8 mouse cellular contexts compared by ENCODE assay signal in genomic region chr11:76924759-76925236, GRCm38 (mm10). TPM values are rescaled to one million over a fixed set of nuclear protein-coding genes. Genes with fewer than 3 reads are reported as not detected.
A peak's percentile ranks its signal among the peaks of the same experiment; 100 is the strongest.
DNase-seq lines count a peak whose midpoint lies in the region; ATAC-seq lines count a peak whose summit lies in the region.

Blmh (plus strand) TSS chr11:76924809.

- no peak within 1 kb of the TSS for H3K9ac ChIP-seq in embryonic facial prominence, embryonic 12.5 days

- H3K36me3 ChIP-seq in embryonic facial prominence, embryonic 12.5 days = no peaks in the 10 kb centered on the region
- no peaks in the 10 kb centered on the region for H3K36me3 ChIP-seq in heart, embryonic 10.5 days
- H3K36me3 ChIP-seq in macrophage (ENCODE audit: inconsistent target) = no peaks in the 10 kb centered on the region

- ATAC-seq in embryonic facial prominence, embryonic 12.5 days (ENCODE audit: insufficient number of reproducible peaks, insufficient read depth, low FRiP score, low TSS enrichment) = no peak

- no peaks in the 10 kb centered on the region for H3K79me2 ChIP-seq in macrophage (ENCODE audit: inconsistent target)

- no peak within 1 kb of the TSS for H3K4me2 ChIP-seq in embryonic facial prominence, embryonic 12.5 days (replicated peaks)

- no peak within 1 kb of the TSS for H3K27ac ChIP-seq in embryonic facial prominence, embryonic 12.5 days
- no peak within 1 kb of the TSS for H3K27ac ChIP-seq in heart, embryonic 10.5 days
- no peak within 1 kb of the TSS for H3K27ac ChIP-seq in macrophage

- DNase-seq in layer of hippocampus, adult 8-10 months (ENCODE audit: low spot score in 2 of 2) = no peak
- DNase-seq in layer of hippocampus, adult 9-10 months (ENCODE audit: low spot score) = no peak
- DNase-seq in heart, embryonic 10.5 days (ENCODE audit: low spot score) = no peak
- peak; percentile 38 to 45 for DNase-seq in kidney, postnatal 36 days
- no peak for DNase-seq in natural killer cell, adult 2 months (ENCODE audit: low spot score in 2 of 2)
- DNase-seq in embryo, embryonic 9.5 days (ENCODE audit: extremely low spot score) = no peak

- H3K4me1 ChIP-seq in embryonic facial prominence, embryonic 12.5 days = no peaks in the 10 kb centered on the region; the same call in 1 of the 2 replicates
- H3K4me1 ChIP-seq in heart, embryonic 10.5 days = 0 out of 2 replicates have a peak, but pooled peaks cover 6% of the 10 kb centered on the region

- no peaks in the 10 kb centered on the region for H3K27me3 ChIP-seq in embryonic facial prominence, embryonic 12.5 days
- no peaks in the 10 kb centered on the region for H3K27me3 ChIP-seq in heart, embryonic 10.5 days (ENCODE audit: insufficient read depth, poor library complexity, severe bottlenecking)

- WGBS in embryonic facial prominence, embryonic 12.5 days = 67% methylated on average over 6 of the region's 6 CpGs
- WGBS in heart, embryonic 10.5 days = 71% methylated on average over 6 of the region's 6 CpGs
- 48% methylated on average over 6 of the region's 6 CpGs for WGBS in macrophage (ENCODE audit: missing documents)

- no peak within 1 kb of the TSS for H3K4me3 ChIP-seq in embryonic facial prominence, embryonic 12.5 days
- no peak within 1 kb of the TSS for H3K4me3 ChIP-seq in heart, embryonic 10.5 days
- no peak within 1 kb of the TSS for H3K4me3 ChIP-seq in macrophage (ENCODE audit: inconsistent target)

- H3K9me3 ChIP-seq in embryonic facial prominence, embryonic 12.5 days = no peaks in the 10 kb centered on the region
- H3K9me3 ChIP-seq in heart, embryonic 10.5 days = no peaks in the 10 kb centered on the region

RNA-seq across cellular contexts. Expression of gene Blmh, which starts in this region (rescaled TPM):
- total RNA-seq in layer of hippocampus, adult 8-10 months (2022) = 10 to 100 TPM; 56.1 to 62.0 (median 59.3) TPM
- polyA plus RNA-seq in embryonic facial prominence, embryonic 12.5 days (2016; fragmentation: Nextera tagmentation; extraction: Ambion mirVana) = 186 and 195 TPM in 2 replicates
- polyA plus RNA-seq in heart, embryonic 10.5 days (2016; fragmentation: Nextera tagmentation; extraction: Ambion mirVana) = 128 and 152 TPM in 2 replicates
- 10 to 100 TPM; 18.1 to 74.2 (median 47.6) TPM for total RNA-seq in macrophage (2018; cell fraction: chromatin; rRNA removed)
- 10 to 100 TPM; 20.3 to 39.2 (median 28.7) TPM for total RNA-seq in macrophage (2018; cell fraction: cytosol; rRNA removed)
- total RNA-seq in macrophage (2018; cell fraction: nucleus; rRNA removed) = 10 to 100 TPM; 16.7 to 54.4 (median 30.1) TPM
- polyA plus RNA-seq in macrophage (2018) = 29.1 to 95.7 TPM (median 47.4 TPM) in 3 replicates

Comparison
In these comparisons a context has a peak if more than half of its experiments do, and no peak if none do; other contexts are left out.
1. DNase-seq: peak in kidney, postnatal 36 days (2 of 2); none in layer of hippocampus, adult 8-10 months (0 of 2), layer of hippocampus, adult 9-10 months (single experiment), heart, embryonic 10.5 days (single experiment), natural killer cell, adult 2 months (0 of 2) and embryo, embryonic 9.5 days (single experiment).